ENCODE assay signal across 20 mouse cellular contexts in the genomic region with DNA sequence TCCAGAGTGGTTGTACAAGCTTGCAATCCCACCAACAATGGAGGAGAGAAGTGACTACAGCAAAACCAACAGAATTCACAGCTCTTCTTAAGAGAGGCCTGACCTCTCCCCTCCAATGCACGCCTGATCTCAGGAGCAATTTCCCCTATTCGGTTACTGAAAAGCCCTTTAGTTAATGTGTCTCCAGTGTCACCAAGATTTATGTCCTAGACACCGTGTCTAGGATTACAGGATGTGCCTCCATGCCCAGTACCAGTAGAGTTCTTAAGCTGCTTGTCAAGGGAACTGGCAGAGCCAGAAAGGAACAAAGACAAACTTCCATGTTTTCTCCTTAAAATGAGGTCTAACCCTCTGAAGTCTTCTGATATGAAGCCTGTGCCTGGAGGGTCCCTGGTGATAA. TPM values are rescaled to one million over a fixed set of nuclear protein-coding genes. Genes with fewer than 3 reads are reported as not detected.
A peak's percentile ranks its signal among the peaks of the same experiment; 100 is the strongest.
DNase-seq lines count a peak whose midpoint lies in the region; ATAC-seq and TF ChIP-seq lines count a peak whose summit lies in the region.
"Had no signal": no experiment of that assay in that cellular context is flagged by ENCODE, and none has a peak within 500 bp of the region (broad histone marks: within the 10 kb centered on the region; RNA-seq: fewer than 3 reads in every experiment).

No protein-coding gene starts in this region.

- H3K4me3 ChIP-seq in kidney, embryonic 14.5 days (ENCODE audit: low read length): no peak overlapping the region
- H3K4me3 ChIP-seq in limb, embryonic 10.5 days: no peak overlapping the region
- H3K4me3 ChIP-seq: embryonic facial prominence, embryonic 13.5 days; forebrain, embryonic 12.5 days; heart, embryonic 10.5 days; hindbrain, embryonic 12.5 days had no signal

- 7% methylated on average over 3 of the region's 3 CpGs for WGBS in kidney, embryonic 14.5 days
- WGBS in limb, embryonic 10.5 days: 10% methylated on average over 3 of the region's 3 CpGs

- H3K4me2 ChIP-seq in kidney, embryonic 14.5 days (replicated peaks; ENCODE audit: low read depth, low read length): no peak overlapping the region
- H3K4me2 ChIP-seq: embryonic facial prominence, embryonic 13.5 days; forebrain, embryonic 12.5 days; hindbrain, embryonic 12.5 days had no signal

- DNase-seq in kidney, adult 9 months: no peak
- peak; percentile 68 for DNase-seq in Patski (ENCODE audit: low read depth, low spot score)
- no peak for DNase-seq in limb, embryonic 10.5 days (ENCODE audit: low spot score)
- DNase-seq in skeletal muscle tissue, adult 2 months (ENCODE audit: low read depth, low spot score): peak; percentile 24
- DNase-seq: adrenal gland, adult 2 months; adrenal gland, postnatal 25 days; cerebellum, adult 11 months; cerebellum, adult 8-10 months; cerebellum, postnatal 14 days; gastrocnemius, postnatal 10 days; heart, adult 18-20 months; heart, postnatal 10 days; heart, postnatal 4 days had no signal

- no peaks in the 10 kb centered on the region for H3K36me3 ChIP-seq in kidney, embryonic 14.5 days (ENCODE audit: control insufficient read depth, insufficient read depth, low read length)
- H3K36me3 ChIP-seq in limb, embryonic 10.5 days: no peaks in the 10 kb centered on the region
- H3K36me3 ChIP-seq: embryonic facial prominence, embryonic 13.5 days; forebrain, embryonic 12.5 days; heart, embryonic 10.5 days; hindbrain, embryonic 12.5 days had no signal

- H3K27me3 ChIP-seq in kidney, embryonic 14.5 days (ENCODE audit: control insufficient read depth, insufficient read depth, low read length): no peaks in the 10 kb centered on the region
- H3K27me3 ChIP-seq in Patski: no peaks in the 10 kb centered on the region
- H3K27me3 ChIP-seq in limb, embryonic 10.5 days (ENCODE audit: low read depth, poor library complexity, severe bottlenecking): no peaks in the 10 kb centered on the region
- H3K27me3 ChIP-seq: embryonic facial prominence, embryonic 13.5 days; forebrain, embryonic 12.5 days; hindbrain, embryonic 12.5 days had no signal

- peak; percentile 94 for ATAC-seq in kidney, embryonic 14.5 days (ENCODE audit: low FRiP score, low TSS enrichment)
- ATAC-seq in Patski: peak; percentile 26
- no peak for ATAC-seq in megakaryocyte progenitor cell, adult 5-6 weeks (replicated peaks; ENCODE audit: poor library complexity)
- ATAC-seq: forebrain, embryonic 16.5 days had no signal

- CTCF ChIA-PET in Patski (lab: Charles Lee): interaction anchor here (0.8 to 2.1 kb wide), 7 partner anchors 8 to 60 kb away, joined by 3 to 10 read pairs (median 3); no protein-coding TSS in a partner anchor

- no peak overlapping the region for H3K9ac ChIP-seq in kidney, embryonic 14.5 days (ENCODE audit: low read depth, low read length)
- H3K9ac ChIP-seq: embryonic facial prominence, embryonic 13.5 days; forebrain, embryonic 12.5 days; hindbrain, embryonic 12.5 days had no signal

- H3K9me3 ChIP-seq in kidney, embryonic 14.5 days (ENCODE audit: control insufficient read depth, low read length): no peaks in the 10 kb centered on the region
- H3K9me3 ChIP-seq in limb, embryonic 10.5 days (replicated peaks): no peaks in the 10 kb centered on the region
- H3K9me3 ChIP-seq: embryonic facial prominence, embryonic 13.5 days; forebrain, embryonic 12.5 days; heart, embryonic 10.5 days; hindbrain, embryonic 12.5 days had no signal

- peaks cover 14% of the 10 kb centered on the region; the same call in 1 of the 2 replicates for H3K4me1 ChIP-seq in kidney, embryonic 14.5 days (ENCODE audit: control insufficient read depth, insufficient read depth, low read length)
- H3K4me1 ChIP-seq in limb, embryonic 10.5 days: peaks cover 15% of the 10 kb centered on the region
- H3K4me1 ChIP-seq: forebrain, embryonic 12.5 days; hindbrain, embryonic 12.5 days had no signal

- POLR2A ChIA-PET in Patski (lab: Charles Lee): interaction anchor here (0.6 to 1.6 kb wide), 2 partner anchors 40 to 65 kb away, joined by 4 read pairs; no protein-coding TSS in a partner anchor

- no peak for TF ChIP-seq CTCF in Patski (IDR thresholded peaks at IDR 0.05)

- in situ Hi-C loops in Patski (cut with MboI; ENCODE audit: low pct_unique_long_range_greater_than_20kb): loop anchor here (5.0 to 10.0 kb wide), 2 partner anchors 36 to 59 kb away; a partner anchor contains a TSS

- H3K27ac ChIP-seq in kidney, embryonic 14.5 days (ENCODE audit: low read depth, low read length): peak overlapping the region; percentile 60
- 0 out of 2 replicates have a peak overlapping the region, but pooled peaks have one; percentile 14 for H3K27ac ChIP-seq in limb, embryonic 10.5 days
- H3K27ac ChIP-seq: embryonic facial prominence, embryonic 13.5 days; forebrain, embryonic 12.5 days; hindbrain, embryonic 12.5 days had no signal

RNA-seq across cellular contexts. Expression of a gene that starts 36.0 kb away (rescaled TPM):
- 31.8 and 57.7 TPM in 2 replicates for polyA plus RNA-seq in kidney, embryonic 14.5 days (2014; fragmentation: Nextera tagmentation; extraction: Ambion mirVana)
- 136 TPM for polyA plus RNA-seq in Patski (2021)
- 44.7 and 53.7 TPM in 2 replicates for polyA plus RNA-seq in limb, embryonic 10.5 days (2016; fragmentation: Nextera tagmentation; extraction: Ambion mirVana)
- total RNA-seq in megakaryocyte progenitor cell, adult 5-6 weeks (2015): 25.2 and 32.5 TPM in 2 replicates
- total RNA-seq in megakaryocyte progenitor cell, adult 5-6 weeks (2017): 45.9 and 49.7 TPM in 2 replicates

Comparison
In these comparisons a context has a peak if more than half of its experiments do, and no peak if none do; other contexts are left out.
1. DNase-seq: peak in Patski (single experiment) and skeletal muscle tissue, adult 2 months (single experiment); none in kidney, adult 9 months (single experiment) and limb, embryonic 10.5 days (single experiment).